Mouse (Mus musculus): Measurements from ENCODE around the gene Npy1r. TPM values are rescaled to one million over a fixed set of nuclear protein-coding genes. Genes with fewer than 3 reads are reported as not detected.

Gene Npy1r
- total and polyA plus RNA-seq, 3 experiments = 1.8 to 4.3 (median 2.6) TPM

GRCm38 (mm10) chr8:66690402-66690801 lies 6.6 kb upstream of the Npy1r start:
- Histone ChIP-seq H3K9ac (ENCODE audit: low read depth, low read length) (no peak overlapping the region), H3K79me2 (replicated peaks; ENCODE audit: control insufficient read depth, insufficient read depth, low read length) (no peaks in the 10 kb centered on the region), H3K36me3 (ENCODE audit: control insufficient read depth, insufficient read depth, low read length) (no peaks in the 10 kb centered on the region), H3K4me3 (no peak overlapping the region), H3K4me1 (ENCODE audit: control insufficient read depth, insufficient read depth, low read length) (no peaks in the 10 kb centered on the region), H3K27me3 (ENCODE audit: control insufficient read depth, insufficient read depth, low read length) (peaks cover 4% of the 10 kb centered on the region; the same call in 1 of the 2 replicates), H3K27ac (no peak overlapping the region)
- no peak for DNase-seq
- TF ChIP-seq EP300 (IDR thresholded peaks at IDR 0.05; ENCODE audit: insufficient read depth, low read depth, low read length) = no peak
- TF ChIP-seq POLR2A (IDR thresholded peaks at IDR 0.05; ENCODE audit: insufficient read depth, low read depth, low read length) = no peak
- TF ChIP-seq CTCF (IDR thresholded peaks at IDR 0.05) = no peak
- WGBS = 71% methylated on average over 5 of the region's 5 CpGs
- intact Hi-C loops (cut with DNase I) = loop anchor here (10.0 kb wide), 1 partner anchor 324 kb away; no protein-coding TSS in a partner anchor

- no peaks in the 10 kb centered on the region for H3K79me2 ChIP-seq (replicated peaks; ENCODE audit: control insufficient read depth, insufficient read depth, low read length)
- no peak for DNase-seq
- H3K9ac ChIP-seq (ENCODE audit: low read depth, low read length) = no peak overlapping the region
- H3K36me3 ChIP-seq (ENCODE audit: control insufficient read depth, insufficient read depth, low read length) = no peaks in the 10 kb centered on the region
- intact Hi-C loops (cut with DNase I) = loop anchor here (10.0 kb wide), 1 partner anchor 317 kb away; no protein-coding TSS in a partner anchor
- no peaks in the 10 kb centered on the region for H3K4me1 ChIP-seq (ENCODE audit: control insufficient read depth, insufficient read depth, low read length)
- H3K27me3 ChIP-seq (ENCODE audit: control insufficient read depth, insufficient read depth, low read length) = no peaks in the 10 kb centered on the region
- 8% methylated on average over 7 of the region's 7 CpGs for WGBS
- no peak overlapping the region for H3K4me3 ChIP-seq
- TF ChIP-seq CTCF (IDR thresholded peaks at IDR 0.05) = no peak
- no peak for TF ChIP-seq POLR2A (IDR thresholded peaks at IDR 0.05; ENCODE audit: insufficient read depth, low read depth, low read length)
- no peak for TF ChIP-seq EP300 (IDR thresholded peaks at IDR 0.05; ENCODE audit: insufficient read depth, low read depth, low read length)
- H3K27ac ChIP-seq = no peak overlapping the region
Observed at GRCm38 (mm10) chr8:66698011-66698410, 1.0 kb downstream of the Npy1r start.

DNA sequence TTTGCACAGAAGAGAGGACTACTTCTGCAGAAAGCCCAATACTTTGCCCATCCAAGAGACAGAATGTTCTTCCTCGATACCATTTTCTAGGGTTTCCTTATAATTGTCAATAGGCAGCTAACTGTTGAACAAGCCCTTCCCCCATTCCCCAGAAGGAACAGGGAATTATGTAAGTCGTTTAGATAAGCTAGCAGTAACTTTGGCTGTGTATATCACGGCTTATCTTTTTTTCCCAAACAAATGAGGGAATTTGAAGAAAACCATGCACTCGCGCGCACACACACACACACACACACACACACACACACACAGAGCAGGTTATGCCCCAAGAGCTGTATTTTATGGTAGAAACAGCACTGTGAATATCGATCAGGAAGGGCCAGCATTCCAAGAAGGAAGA lies 1.8 kb downstream of the Npy1r start:
- intact Hi-C loops (cut with DNase I) = loop anchor here (10.0 kb wide), 1 partner anchor 316 kb away; no protein-coding TSS in a partner anchor
- H3K36me3 ChIP-seq (ENCODE audit: control insufficient read depth, insufficient read depth, low read length) = no peaks in the 10 kb centered on the region
- H3K4me3 ChIP-seq = no peak overlapping the region
- no peak for DNase-seq
- TF ChIP-seq POLR2A (IDR thresholded peaks at IDR 0.05; ENCODE audit: insufficient read depth, low read depth, low read length) (no peak), CTCF (IDR thresholded peaks at IDR 0.05) (no peak), EP300 (IDR thresholded peaks at IDR 0.05; ENCODE audit: insufficient read depth, low read depth, low read length) (no peak)
- H3K27ac ChIP-seq = no peak overlapping the region
- H3K79me2 ChIP-seq (replicated peaks; ENCODE audit: control insufficient read depth, insufficient read depth, low read length) = no peaks in the 10 kb centered on the region
- 50% methylated on average over 7 of the region's 7 CpGs for WGBS
- no peaks in the 10 kb centered on the region for H3K27me3 ChIP-seq (ENCODE audit: control insufficient read depth, insufficient read depth, low read length)
- no peaks in the 10 kb centered on the region for H3K4me1 ChIP-seq (ENCODE audit: control insufficient read depth, insufficient read depth, low read length)
- H3K9ac ChIP-seq (ENCODE audit: low read depth, low read length) = no peak overlapping the region

- no peak overlapping the region for H3K4me3 ChIP-seq
- WGBS = 83% methylated on average over 7 of the region's 7 CpGs
- H3K79me2 ChIP-seq (replicated peaks; ENCODE audit: control insufficient read depth, insufficient read depth, low read length) = no peaks in the 10 kb centered on the region
- DNase-seq = no peak
- intact Hi-C loops (cut with DNase I) = no loop called here
- H3K36me3 ChIP-seq (ENCODE audit: control insufficient read depth, insufficient read depth, low read length) = no peaks in the 10 kb centered on the region
- TF ChIP-seq POLR2A (IDR thresholded peaks at IDR 0.05; ENCODE audit: insufficient read depth, low read depth, low read length) (no peak), CTCF (IDR thresholded peaks at IDR 0.05) (no peak), EP300 (IDR thresholded peaks at IDR 0.05; ENCODE audit: insufficient read depth, low read depth, low read length) (no peak)
- H3K27ac ChIP-seq = no peak overlapping the region
- no peak overlapping the region for H3K9ac ChIP-seq (ENCODE audit: low read depth, low read length)
- H3K27me3 ChIP-seq (ENCODE audit: control insufficient read depth, insufficient read depth, low read length) = no peaks in the 10 kb centered on the region
- H3K4me1 ChIP-seq (ENCODE audit: control insufficient read depth, insufficient read depth, low read length) = no peaks in the 10 kb centered on the region
Observed at GRCm38 (mm10) chr8:66714324-66714975, 17.5 kb downstream of the Npy1r start.

- Histone ChIP-seq H3K4me3 (no peak overlapping the region), H3K27ac (no peak overlapping the region), H3K79me2 (replicated peaks; ENCODE audit: control insufficient read depth, insufficient read depth, low read length) (no peaks in the 10 kb centered on the region), H3K9ac (ENCODE audit: low read depth, low read length) (no peak overlapping the region), H3K36me3 (ENCODE audit: control insufficient read depth, insufficient read depth, low read length) (no peaks in the 10 kb centered on the region), H3K4me1 (ENCODE audit: control insufficient read depth, insufficient read depth, low read length) (no peaks in the 10 kb centered on the region), H3K27me3 (ENCODE audit: control insufficient read depth, insufficient read depth, low read length) (no peaks in the 10 kb centered on the region)
- no peak for DNase-seq
- TF ChIP-seq POLR2A (IDR thresholded peaks at IDR 0.05; ENCODE audit: insufficient read depth, low read depth, low read length) (no peak), EP300 (IDR thresholded peaks at IDR 0.05; ENCODE audit: insufficient read depth, low read depth, low read length) (no peak), CTCF (IDR thresholded peaks at IDR 0.05) (no peak)
- 73% methylated on average over 2 of the region's 2 CpGs for WGBS
- intact Hi-C loops (cut with DNase I) = no loop called here
Observed at GRCm38 (mm10) chr8:66722835-66723234, 25.8 kb downstream of the Npy1r start.

DNA sequence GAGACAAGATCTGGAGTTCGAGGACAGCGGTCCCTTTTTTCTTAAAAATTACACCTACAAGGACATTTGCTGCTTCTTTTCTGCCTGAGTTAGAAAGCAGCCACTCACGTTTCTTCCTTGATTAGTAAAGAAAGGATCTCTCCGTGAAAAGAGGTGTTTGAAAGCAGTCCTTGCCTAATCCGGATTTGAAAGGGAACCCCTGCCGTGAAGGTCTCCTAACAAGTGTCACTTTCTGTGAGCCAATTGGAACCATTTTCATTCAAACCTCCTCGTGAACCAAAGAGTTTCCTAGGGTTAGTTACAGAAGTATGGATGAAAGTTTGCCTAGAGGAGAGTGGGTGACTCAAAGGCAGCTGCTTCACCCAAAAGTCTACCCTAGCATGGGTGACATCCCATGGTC lies 32.5 kb downstream of the Npy1r start:
- Histone ChIP-seq H3K4me1 (ENCODE audit: control insufficient read depth, insufficient read depth, low read length) (no peaks in the 10 kb centered on the region), H3K79me2 (replicated peaks; ENCODE audit: control insufficient read depth, insufficient read depth, low read length) (no peaks in the 10 kb centered on the region), H3K36me3 (ENCODE audit: control insufficient read depth, insufficient read depth, low read length) (no peaks in the 10 kb centered on the region), H3K27ac (no peak overlapping the region), H3K27me3 (ENCODE audit: control insufficient read depth, insufficient read depth, low read length) (no peaks in the 10 kb centered on the region), H3K4me3 (no peak overlapping the region), H3K9ac (ENCODE audit: low read depth, low read length) (no peak overlapping the region)
- DNase-seq = no peak
- WGBS = 54% methylated on average over 7 of the region's 7 CpGs
- TF ChIP-seq CTCF (IDR thresholded peaks at IDR 0.05) = no peak
- no peak for TF ChIP-seq EP300 (IDR thresholded peaks at IDR 0.05; ENCODE audit: insufficient read depth, low read depth, low read length)
- no peak for TF ChIP-seq POLR2A (IDR thresholded peaks at IDR 0.05; ENCODE audit: insufficient read depth, low read depth, low read length)
- intact Hi-C loops (cut with DNase I) = no loop called here
